Mouse (Mus musculus) forebrain, embryonic 14.5 days (tissue): ENCODE results near the gene Il2rg. TPM values are rescaled to one million over a fixed set of nuclear protein-coding genes. Genes with fewer than 3 reads are reported as not detected.

ENCODE experiments used
- ATAC-seq: fragments of 200-750 bp; cut with Nextera tagmentation; 2 replicates; pipeline ENCODE4 v1.8.0; 2017; ENCODE audit warnings: mild to moderate bottlenecking, moderate library complexity
- DNase-seq: peaks from one replicate; pipeline ENCODE4 v3.0.0-alpha.2; 2015; ENCODE audit warnings: low spot score
- H3K27ac ChIP-seq: fragments of 300-500 bp; sonication (generic); 2 replicates; pipeline ENCODE4 v1.5.1; 2014; ENCODE audit warnings: low read depth, mild to moderate bottlenecking, control low read depth, low read length, moderate library complexity
- H3K27me3 ChIP-seq: fragments of 300-500 bp; sonication (generic); replicated peaks from 2 replicates; pipeline ENCODE4 v1.6.1; 2014; ENCODE audit warnings: low read length, control low read depth, mixed read lengths; ENCODE audit not compliant: control insufficient read depth, insufficient read depth
- H3K36me3 ChIP-seq: fragments of 300-500 bp; sonication (generic); 2 replicates; pipeline ENCODE4 v1.6.1; 2014; ENCODE audit warnings: low read length, control low read depth; ENCODE audit not compliant: control insufficient read depth, insufficient read depth
- H3K4me1 ChIP-seq: fragments of 300-500 bp; sonication (generic); 2 replicates; pipeline ENCODE4 v1.6.1; 2014; ENCODE audit warnings: antibody characterized with exemption, low read length, control low read depth; ENCODE audit not compliant: control insufficient read depth, insufficient read depth
- H3K4me2 ChIP-seq: fragments of 300-500 bp; sonication (generic); 2 replicates; pipeline ENCODE4 v1.6.1; 2014; ENCODE audit warnings: mild to moderate bottlenecking, control low read depth, low read length
- H3K4me3 ChIP-seq: fragments of 300-500 bp; sonication (generic); 2 replicates; pipeline ENCODE4 v1.5.1; 2014; ENCODE audit warnings: low read depth, low read length, control low read depth
- H3K9ac ChIP-seq: fragments of 300-500 bp; sonication (generic); 2 replicates; pipeline ENCODE4 v1.6.1; 2014; ENCODE audit warnings: mild to moderate bottlenecking, low read length, control low read depth, moderate library complexity
- H3K9me3 ChIP-seq: fragments of 300-500 bp; sonication (generic); replicated peaks from 2 replicates; pipeline ENCODE4 v1.6.1; 2016; ENCODE audit warnings: low read length, control low read depth, mixed read lengths; ENCODE audit not compliant: control insufficient read depth
- WGBS: fragments of 180-500 bp; shearing (Covaris S2); extraction: QIAGEN DNeasy Blood & Tissue Kit; methylation state at CpG from one replicate; pipeline ENCODE4 v1.1.7; 2014; 5-methylcytosine and 5-hydroxymethylcytosine counted together
- polyA plus RNA-seq: library from polyadenylated mRNA; unstranded; fragments of >200 nt; fragmentation: Nextera tagmentation; extraction: Ambion mirVana; gene quantifications from 2 replicates; pipeline ENCODE4 v1.2.1, GENCODE M21; 2014

Gene Il2rg
- polyA plus RNA-seq, 1 experiment from 2014 or later: 6.2 TPM

- no peak for DNase-seq
- Histone ChIP-seq H3K9ac (peak overlapping the region; percentile 35; the same call in 1 of the 2 replicates), H3K9me3 (no peaks in the 10 kb centered on the region), H3K27me3 (no peaks in the 10 kb centered on the region), H3K4me2 (peak overlapping the region; percentile 45), H3K4me3 (peak overlapping the region; percentile 49), H3K36me3 (no peaks in the 10 kb centered on the region), H3K4me1 (peaks cover 3% of the 10 kb centered on the region; the same call in 1 of the 2 replicates), H3K27ac (peak overlapping the region; percentile 52; the same call in 1 of the 2 replicates)
- WGBS: 38% methylated on average over 7 of the region's 7 CpGs
- no peak for ATAC-seq
These were observed 45.3 kb downstream of the Il2rg start for GRCm38 (mm10) chrX:101222796-101223162.

GRCm38 (mm10) chrX:101221834-101222795 lies 45.9 kb downstream of the Il2rg start, which contains the start of gene Snx12:
Snx12 (minus strand) TSS chrX:101222563.
- peaks cover 3% of the 10 kb centered on the region; the same call in 1 of the 2 replicates for H3K4me1 ChIP-seq
- WGBS: 28% methylated on average over 55 of the region's 55 CpGs
- no peaks in the 10 kb centered on the region for H3K36me3 ChIP-seq
- peak within 1 kb of the TSS; percentile 49 for H3K4me3 ChIP-seq
- H3K9ac ChIP-seq: peak within 1 kb of the TSS; percentile 68
- no peaks in the 10 kb centered on the region for H3K9me3 ChIP-seq
- peak within 1 kb of the TSS; percentile 62 for H3K27ac ChIP-seq
- DNase-seq (peak; percentile 95), ATAC-seq (peak; percentile 96)
- no peaks in the 10 kb centered on the region for H3K27me3 ChIP-seq
- H3K4me2 ChIP-seq: peak within 1 kb of the TSS; percentile 58

Other genes with a start within 250 kb of the Il2rg start
- 0.06 TPM in 1 of 2 replicates, not detected in the other for gene Tex11, start 208.6 kb downstream of the Il2rg start, polyA plus RNA-seq
- 1.9 and 2.2 TPM in 2 replicates for gene Slc7a3, start 182.2 kb downstream of the Il2rg start, polyA plus RNA-seq
- gene Snx12, start 45.7 kb downstream of the Il2rg start, polyA plus RNA-seq: 45.8 and 54.4 TPM in 2 replicates
- 1.0 and 1.2 TPM in 2 replicates for gene Foxo4, start 13.7 kb downstream of the Il2rg start, polyA plus RNA-seq
- not detected in 2 replicates for gene Gm614, start 4.3 kb downstream of the Il2rg start, polyA plus RNA-seq
- not detected in 2 replicates for gene Gm20489, start 768 bp upstream of the Il2rg start, polyA plus RNA-seq
- 24.7 and 25.0 TPM in 2 replicates for gene Med12, start 5.8 kb upstream of the Il2rg start, polyA plus RNA-seq
- gene Nlgn3, start 30.9 kb upstream of the Il2rg start, polyA plus RNA-seq: 55.3 and 75.0 TPM in 2 replicates
- gene Gjb1, start 108.1 kb upstream of the Il2rg start, polyA plus RNA-seq: 0.25 and 0.37 TPM in 2 replicates
- 44.4 and 53.4 TPM in 2 replicates for gene Zmym3, start 152.6 kb upstream of the Il2rg start, polyA plus RNA-seq
- gene Nono, start 161.1 kb upstream of the Il2rg start, polyA plus RNA-seq: 433 and 489 TPM in 2 replicates
- gene Itgb1bp2, start 180.8 kb upstream of the Il2rg start, polyA plus RNA-seq: 0.88 and 1.1 TPM in 2 replicates